Mouse (Mus musculus) cerebellum, adult 9-11 months (tissue): ENCODE data around the gene Dhx35.

ENCODE experiments used
- DNase-seq: peaks from one replicate; pipeline ENCODE4 v3.0.0; 2022

Dhx35 gene

DNA sequence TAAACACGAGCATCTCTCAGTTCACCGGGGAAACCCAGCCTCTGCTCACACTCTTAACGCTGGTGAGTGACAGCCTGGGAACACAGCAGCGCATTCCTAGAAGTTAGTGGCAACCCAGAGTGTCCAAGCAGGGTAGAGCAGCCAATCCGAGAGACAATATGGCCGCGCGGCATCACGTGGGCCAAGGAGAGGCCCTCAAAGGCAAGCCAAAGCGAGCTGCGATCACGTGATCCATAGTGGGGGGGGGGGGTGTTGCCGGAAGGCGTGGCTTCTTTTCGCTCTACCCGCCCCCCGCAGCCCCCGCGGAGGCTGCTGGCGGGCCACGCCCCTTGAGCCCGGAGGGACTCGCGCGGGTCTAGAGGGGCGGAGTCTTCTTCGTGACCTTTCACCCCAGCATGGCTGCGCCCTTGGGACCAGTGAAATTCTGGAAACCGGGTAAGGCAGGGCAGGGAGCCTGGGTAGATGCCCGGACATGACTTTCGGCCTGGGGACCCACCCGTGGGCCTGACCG, at the start of gene Dhx35:
TSS of gene Dhx35 (plus strand) at position 314 of the 511 bp plus-strand sequence.
- peak; percentile 93 for DNase-seq

DNA sequence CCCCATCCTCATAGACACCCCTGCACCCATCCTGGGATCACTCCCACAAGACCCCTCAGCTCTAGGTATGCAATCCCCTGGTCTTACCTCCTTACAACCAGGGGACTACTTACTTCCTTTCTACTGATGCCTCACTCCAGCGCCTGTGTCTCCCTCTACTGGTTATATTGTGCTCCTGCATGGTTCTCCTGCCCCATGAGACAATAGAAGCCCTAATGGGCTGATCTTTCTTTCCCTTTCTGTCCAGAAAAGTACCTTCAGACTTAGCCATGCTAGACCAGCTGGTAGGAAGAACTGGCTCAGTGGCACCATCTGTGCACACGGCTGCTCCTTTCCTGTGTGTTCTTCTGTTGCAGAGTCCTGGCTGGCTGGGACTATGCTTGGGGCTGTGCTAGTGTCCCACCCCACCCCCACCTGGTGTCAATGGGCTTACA, 49.5 kb upstream of the Dhx35 start:
- no peak for DNase-seq

DNA sequence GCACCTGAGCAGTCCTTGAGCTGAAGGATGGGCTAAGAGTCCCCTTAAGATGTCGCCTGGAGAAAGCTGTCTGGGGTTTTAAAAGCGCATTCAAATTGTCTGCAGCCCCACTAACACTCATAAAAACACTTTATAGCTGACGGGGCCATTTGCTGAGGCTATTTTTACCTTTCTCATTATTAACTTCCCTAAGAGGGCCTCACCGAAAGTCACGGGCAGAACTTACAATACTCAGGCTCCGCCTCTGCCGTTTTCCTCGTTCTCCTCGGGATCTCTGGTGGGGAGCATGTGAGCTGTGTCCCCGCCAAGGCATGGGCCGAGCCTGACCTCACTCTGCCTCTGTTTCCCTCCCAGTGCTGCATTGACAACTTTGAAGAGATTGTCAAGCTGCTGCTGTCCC, 48.4 kb upstream of the Dhx35 start:
- DNase-seq: no peak

DNA sequence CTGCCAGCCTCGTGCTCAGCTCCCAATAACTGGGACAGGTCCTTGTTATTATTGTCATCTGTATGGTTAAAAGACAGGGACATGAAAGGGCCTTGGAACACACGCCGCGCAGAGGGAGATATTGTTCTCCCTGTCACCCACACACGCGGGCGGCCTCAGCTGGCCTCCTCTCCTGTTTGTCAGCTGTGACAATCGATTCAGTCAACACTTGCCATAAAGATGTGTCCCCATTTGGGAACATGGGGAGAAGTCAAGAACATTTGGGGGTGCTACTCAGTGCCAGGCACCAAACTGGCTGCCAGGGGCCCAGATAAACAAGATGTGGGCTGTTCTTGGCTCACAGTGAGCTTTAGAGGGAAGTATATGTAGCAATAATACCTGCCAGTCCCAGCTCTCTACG, 45.2 kb upstream of the Dhx35 start:
- DNase-seq: no peak

DNA sequence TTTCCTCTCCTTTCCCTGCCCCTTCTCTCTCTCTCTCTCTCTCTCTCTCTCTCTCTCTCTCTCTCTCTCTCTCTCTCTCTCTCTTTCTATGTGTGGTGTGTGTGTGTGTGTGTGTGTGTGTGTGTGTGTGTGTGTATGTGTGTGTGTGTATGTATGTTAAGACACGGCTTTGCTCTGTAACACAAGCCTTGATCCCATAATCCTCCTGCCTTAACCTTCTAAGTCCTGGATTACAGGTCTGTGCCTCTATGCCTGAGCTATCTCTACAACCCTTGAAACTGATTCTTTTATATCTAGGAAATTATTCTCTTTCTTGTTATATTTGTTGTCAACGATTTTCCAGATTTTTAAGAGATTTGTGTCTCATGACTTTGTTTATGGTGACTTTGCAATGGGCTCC, 34.4 kb upstream of the Dhx35 start:
- no peak for DNase-seq

DNA sequence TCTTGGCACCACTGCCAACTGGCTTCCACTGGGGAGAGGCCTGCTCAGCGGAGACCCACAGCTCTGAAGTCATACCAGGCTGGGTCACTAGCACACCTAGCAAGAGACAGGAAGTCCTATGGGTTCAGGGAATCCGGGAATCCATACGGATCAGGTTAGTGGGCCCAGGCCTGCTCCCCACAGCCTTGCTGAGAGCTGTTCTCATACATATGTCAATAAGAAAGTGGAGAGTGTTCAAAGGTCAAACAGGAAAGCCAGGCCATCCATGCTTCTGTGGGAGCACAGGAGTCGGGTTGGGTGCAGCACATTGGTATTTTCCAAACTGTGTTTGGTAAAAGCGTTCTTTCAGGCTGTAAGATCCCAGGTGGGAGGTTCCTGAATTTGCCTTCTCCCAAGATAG, 32.3 kb upstream of the Dhx35 start:
- no peak for DNase-seq

DNA sequence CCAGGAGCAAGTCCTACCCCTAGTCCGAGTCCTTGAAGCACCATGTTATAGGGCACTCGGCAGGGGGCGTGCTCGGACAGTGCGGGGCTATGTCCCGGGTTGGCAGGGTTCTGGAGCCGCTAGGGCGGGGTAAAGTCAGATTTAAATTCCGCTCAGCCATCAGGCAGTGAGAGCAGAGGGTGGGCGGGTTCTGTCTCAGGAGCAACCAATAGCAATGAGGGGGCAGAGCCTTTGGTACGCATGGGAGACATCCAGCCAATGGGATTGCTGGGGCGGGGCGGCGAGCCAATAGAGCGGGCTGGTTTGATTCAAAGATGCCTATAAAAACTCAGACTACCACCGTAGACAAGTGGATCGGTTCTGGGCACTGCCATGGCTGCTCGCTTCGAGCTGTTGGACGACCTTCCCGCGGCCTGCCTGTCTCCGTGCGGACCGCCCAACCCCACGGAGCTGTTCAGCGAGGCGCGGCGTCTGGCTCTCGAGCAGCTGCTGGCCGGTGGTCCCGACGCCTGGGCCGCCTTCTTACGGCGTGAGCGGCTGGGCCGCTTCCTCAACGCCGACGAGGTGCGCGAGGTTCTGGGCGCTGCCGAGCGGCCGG, 26.8 kb upstream of the Dhx35 start, which contains the start of gene Fam83d:
TSS of gene Fam83d (plus strand) at position 352 of the 598 bp plus-strand sequence.
- DNase-seq: peak; percentile 76

DNA sequence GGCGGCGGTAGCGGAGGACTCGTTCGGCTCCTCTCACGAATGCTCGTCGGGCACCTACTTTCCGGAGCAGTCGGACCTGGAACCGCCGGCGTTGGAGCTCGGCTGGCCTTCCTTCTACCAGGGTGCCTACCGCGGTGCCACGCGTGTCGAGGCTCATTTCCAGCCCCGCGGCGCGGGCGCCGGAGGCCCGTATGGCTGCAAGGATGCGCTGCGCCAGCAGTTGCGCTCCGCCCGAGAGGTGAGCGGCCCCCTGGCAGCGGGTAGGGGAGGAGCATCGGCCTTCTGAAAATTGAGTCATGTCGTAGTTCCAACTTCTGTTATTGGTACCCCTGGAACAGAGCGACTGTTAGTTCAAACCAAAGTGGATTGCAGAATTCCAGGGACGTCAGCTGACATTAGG, 26.3 kb upstream of the Dhx35 start:
- no peak for DNase-seq

DNA sequence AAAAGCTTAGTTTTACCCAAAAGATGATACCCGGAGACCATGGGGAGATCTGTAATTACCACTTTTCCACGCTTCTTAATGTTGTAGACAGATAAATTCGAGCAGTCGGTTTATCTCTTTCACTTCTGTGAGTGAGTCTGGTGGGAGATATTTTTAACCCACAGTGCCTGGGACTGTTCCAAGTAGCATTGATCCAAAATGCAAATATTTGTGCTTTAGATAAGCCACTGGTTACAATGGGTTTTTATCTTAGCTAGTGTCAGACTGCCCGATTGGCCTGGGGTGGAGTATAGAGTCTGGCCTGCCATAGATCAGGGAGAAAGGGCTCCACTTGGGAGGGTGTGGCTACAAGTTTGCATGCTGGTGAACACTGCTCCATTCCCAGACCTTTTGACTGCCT, 25.8 kb upstream of the Dhx35 start:
- DNase-seq: no peak

DNA sequence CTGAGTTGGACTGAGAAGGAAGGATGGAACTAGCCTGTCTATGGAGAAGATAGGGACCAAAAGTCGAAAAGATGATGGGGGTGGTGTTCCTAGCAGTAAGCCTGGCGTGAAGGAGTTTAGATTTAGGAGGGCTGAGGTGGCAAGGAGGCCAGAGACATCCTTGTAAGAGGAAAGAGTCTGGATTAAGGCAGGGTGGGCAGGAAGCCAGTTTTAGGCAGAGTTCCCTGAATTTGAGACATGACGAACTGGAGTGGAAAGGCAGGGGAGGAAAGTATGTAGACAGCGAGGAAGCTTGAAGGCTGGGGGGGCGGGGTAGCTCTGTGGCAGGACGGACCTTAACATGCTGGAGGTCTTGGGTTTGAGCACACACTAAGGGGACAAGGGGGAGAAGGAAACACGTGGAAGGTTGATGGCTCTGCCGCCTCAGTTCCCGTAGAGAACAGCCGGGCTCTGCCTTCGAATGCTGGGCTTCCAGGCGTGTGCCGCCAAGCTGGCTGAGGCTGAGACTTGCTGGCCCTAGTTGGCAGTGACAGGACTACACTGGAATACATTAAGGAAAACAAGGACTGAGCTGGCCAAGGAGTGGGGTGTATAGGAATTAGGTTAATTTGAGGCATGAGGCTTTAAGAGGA, 24.4 kb upstream of the Dhx35 start:
- DNase-seq: no peak

DNA sequence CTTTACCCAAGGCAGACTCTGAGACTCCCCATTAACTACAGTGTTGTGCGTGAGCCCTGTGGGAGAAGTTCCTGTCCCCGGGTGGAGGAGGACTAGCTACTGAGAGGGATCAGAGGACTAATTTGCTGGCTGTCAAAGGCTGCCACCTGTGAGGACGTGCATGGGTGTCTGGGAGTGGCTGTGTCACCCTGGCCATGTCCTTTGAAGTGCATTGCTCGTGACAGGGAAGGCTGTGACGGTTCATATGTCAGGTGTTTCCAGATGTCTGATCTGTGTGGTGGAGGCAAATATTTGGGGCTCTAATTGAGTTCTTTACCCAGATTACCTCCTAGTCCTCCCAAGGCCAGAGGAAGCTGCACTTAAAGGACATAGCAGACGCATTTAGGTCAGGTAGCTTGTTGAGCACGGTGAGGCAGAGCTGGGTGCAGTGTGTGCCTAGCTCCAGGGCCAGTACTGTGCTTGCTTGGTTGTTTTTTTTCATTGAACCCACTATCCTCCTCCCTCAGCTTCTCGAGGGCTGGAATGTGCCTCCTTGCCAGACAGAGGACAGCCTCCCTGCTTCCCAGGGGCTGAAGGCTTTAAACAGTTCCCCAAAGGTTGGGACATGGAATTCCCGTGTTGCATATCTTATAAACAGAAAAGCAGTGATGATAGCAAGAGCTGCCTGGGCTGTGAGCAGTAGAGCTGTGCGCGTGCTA, 23.4 kb upstream of the Dhx35 start:
- DNase-seq: no peak

DNA sequence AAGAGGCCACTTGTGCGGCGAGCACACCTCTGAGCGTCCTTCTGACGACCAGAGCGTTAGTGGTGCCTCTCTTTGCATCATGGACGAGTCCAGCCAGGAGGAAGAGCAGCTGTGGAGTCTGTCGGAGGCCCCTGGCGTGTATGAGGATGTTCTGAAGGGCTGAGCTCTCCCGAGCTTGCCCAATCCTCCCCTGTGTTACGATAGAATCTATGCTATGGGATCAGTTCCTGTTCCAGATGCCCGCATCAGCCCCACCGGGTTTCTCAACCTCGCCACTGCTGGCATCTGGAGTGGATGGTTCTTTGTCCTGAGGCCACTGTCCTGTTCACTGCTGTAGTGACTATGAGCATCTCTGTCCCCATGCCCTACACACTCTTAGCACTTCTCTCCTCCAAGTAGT, 21.8 kb upstream of the Dhx35 start:
- no peak for DNase-seq

DNA sequence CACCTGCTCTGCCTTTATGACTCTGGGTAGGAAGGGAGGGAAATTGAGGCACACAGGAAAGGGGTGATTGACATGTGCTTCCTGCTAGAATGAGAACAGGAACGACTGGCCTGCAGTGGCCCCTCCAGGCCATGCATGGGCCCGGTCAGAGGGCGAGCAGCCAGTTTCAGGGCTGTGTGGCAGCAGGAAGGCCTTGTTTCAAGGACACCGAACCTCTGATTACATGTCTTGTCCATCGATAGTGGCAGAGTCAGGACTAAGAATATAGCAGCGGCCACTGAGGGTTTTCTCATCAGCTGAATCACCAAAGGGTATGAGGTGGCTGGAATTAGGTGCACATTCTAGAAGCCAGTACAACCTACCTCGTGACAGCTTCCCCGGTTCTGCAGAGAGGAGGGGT, 19.7 kb upstream of the Dhx35 start:
- DNase-seq: no peak

DNA sequence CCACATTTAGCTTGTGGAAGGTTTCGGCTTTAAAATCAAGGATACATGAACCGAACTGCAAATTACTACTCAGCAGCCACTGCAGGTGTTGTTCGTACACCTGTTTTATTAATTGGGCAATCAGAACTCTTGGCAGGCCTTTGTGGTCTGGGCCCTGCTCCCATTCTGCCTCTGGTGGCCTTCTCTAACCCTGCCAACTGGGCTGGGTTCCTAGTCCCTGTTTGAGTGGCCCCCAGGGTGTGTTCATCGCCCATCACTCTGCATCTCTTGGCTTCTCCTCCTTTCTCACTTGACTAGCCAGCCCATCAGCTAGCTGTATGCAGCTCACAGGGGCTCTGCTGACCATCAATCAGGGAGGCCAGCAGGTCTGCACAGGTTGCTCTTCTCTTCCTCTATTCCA, 17.9 kb upstream of the Dhx35 start:
- DNase-seq: no peak

DNA sequence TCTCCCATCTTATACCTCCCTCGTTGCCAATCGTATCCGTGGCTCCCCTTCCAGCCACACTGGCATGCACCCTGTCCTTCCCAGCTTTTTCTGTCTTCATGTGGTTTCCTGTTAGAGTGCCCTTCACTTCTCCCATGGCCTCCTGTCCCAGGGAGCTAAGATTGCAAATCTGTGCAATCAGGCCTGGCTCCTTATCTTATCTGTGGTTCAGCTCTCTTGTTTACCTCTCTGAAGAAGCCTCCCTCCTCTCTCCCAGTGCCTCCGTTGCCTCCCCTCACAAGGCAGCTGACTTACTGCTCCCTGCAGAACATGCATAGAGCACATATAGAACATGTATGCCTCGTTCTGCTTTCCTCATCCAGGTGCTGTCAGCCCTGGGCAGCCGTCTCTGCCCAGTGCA, 17.1 kb upstream of the Dhx35 start:
- DNase-seq: no peak

DNA sequence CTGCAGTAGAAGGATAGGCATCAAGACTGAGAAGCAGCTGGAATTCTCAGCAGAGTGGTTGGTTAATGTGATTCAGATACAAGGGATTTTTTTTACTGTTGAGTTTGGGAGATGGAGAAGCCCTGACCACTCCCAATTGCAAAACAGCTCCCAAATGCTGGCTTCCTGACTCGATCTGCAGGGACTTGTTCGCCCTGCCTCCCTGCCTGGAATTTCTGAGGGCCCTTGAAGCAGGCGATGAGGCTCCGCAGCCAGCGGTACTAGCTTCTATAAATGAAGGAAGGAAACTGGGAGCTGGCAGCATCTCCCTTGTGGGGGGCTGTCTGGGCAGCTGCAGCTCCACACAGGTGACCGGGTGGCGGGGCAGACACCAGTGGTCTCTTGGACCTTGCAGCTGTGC, 16.3 kb upstream of the Dhx35 start:
- no peak for DNase-seq

DNA sequence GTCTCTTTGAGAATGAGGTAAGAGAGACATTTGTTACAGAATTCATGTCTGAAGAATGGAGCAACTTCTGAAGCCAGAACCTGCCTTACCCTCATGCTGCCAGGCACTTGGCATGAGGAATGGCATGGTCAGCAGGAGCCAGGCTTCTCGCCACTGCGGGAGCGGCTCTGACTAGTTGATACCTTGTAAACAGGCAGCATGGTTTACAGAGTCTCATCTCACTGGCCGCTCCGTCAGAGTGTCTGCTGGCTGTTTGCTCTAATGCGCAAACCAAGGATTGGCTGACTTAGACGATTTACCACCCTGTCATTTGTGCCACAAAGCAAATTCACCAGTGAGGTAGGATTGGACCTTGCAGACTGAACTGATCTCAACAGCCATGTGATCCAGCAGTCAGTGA, 13.5 kb upstream of the Dhx35 start:
- DNase-seq: no peak

DNA sequence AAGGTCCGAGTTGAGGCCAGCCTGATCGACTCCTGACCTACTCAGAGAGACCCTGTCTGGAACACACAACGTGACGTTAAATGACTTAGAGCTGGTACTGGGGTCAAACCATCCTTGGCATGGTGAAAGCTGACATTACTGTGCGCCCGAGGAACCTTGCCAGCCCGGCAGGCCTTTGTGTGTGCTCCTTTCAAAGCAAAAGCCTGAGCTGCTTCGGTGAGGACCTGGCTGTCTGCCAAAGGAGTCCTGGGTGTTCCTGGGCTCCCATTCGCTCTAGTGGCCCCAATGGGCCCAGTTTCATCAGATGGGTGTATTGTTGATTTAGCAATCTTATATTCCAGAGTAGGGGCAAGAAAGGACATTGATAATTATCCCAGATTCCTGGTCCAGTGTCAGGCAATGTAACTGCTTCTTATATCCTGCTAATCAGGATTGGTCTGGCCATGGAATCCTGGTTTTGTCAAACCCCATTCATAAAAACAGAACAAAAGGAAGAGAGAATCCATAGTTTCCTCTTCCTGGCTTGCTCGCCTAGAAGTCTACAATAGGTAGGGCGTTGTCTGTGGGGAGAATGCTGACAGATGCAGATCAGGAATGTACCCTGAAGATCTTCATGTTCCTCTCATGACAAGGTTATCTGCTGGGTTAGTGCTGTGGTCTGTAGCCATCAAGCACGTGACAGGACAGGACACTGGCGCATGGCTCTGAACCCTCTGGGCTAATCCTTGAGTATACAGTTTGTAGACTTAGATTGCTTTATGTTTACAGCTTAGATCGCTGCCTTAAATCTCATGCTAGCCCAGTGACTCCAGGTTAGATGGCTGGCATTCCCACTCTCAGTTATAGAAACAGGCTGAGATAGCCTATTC, 7.4 kb upstream of the Dhx35 start:
- DNase-seq: no peak

DNA sequence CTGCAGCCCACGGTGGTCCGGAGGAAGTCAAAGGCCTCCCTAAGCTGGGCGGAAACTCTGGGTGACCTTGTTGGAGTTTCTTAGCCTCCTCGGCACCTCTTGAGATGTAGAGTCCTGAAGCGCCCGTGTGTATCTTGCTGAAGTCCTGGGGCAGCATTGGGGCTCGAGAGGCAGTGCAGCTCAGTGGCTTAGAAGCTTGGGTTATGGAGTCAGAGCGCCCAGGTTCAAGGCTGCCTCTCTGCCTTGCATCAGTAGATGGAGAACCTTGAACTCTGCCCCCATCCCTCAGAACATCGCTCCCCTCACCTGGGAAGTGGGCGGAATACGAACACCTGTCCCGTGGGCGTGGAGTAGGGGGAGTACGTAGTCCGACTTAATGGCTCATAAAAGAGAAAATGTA, 436 bp downstream of the Dhx35 start:
- no peak for DNase-seq

DNA sequence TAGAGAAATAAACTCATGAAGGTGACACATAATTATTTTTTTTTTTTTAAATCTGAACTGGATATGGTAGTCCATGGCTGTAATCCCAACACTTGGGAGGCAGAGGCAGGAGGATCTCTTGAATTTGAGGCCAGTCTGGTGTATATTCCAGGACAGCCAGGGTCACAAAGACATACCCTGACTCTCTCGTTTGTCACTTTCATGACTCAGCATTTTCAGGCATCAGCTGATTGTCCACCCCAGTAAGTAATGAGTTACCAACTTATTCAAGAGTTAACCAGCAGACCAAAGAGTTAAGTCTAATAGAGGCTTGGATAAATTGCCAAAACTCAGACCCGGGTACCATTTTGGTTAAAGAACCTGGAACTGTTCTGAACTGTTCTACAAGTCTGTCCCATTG, 1.3 kb downstream of the Dhx35 start:
- DNase-seq: peak; percentile 12

DNA sequence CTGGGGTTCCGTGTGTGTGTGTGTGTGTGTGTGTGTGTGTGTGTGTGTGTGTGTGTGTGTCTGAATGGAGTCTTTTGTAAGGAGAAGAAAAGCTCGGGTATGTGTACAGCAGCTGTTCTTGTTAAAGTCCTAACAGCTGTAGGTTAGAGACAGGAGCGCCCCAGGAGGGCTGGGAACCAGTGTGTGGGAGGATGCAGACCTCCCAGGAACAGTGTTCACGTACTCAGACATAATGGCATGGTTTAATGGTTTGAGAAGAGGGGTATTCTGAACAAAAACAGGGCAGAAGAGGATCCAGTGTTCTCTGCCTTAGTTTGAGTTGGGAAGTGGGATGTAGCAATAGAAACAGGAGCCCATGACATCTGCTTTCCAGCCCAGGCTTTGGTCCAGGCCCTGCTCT, 4.7 kb downstream of the Dhx35 start:
- no peak for DNase-seq

DNA sequence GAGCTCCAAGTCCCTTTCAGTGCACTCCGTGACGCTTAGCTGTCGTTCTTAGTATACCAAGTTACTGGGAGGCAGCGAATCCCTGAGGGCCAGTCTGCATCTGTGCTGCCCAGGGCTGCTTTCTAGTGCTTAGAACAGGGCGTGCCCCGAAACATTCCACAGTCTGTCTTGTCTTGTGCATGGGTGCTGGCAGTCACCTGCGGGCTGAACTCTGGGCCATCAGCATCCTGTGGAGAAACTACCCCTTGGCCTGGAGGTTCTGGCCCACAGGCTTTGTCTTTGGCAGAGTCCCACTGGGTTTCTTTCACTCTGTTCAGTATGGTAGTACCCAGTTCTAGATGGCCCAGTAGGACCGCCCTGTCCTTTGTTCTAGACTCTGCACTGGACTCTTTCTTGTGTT, 6.2 kb downstream of the Dhx35 start:
- no peak for DNase-seq

DNA sequence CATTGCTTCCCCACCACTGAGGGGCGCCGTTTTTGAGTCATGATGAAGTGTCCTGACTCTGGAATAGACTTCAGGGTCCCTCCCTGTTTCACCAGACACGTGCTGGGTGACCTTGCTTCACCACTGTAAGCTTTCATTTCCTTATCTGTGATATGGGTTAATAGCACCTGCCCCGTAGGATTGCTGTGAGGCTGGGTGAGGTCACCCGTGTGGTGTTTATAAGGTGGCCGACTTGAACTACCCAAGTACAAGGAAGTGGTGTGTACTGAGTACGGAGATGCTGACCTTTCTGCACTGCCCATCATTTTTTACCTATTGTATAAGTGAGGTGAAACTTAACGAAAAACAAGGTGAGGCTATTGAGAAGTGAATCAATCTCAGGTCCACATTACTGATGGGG, 9.0 kb downstream of the Dhx35 start:
- no peak for DNase-seq
